Mouse (Mus musculus) heart, embryonic 16.5 days (tissue): ENCODE results near the gene Brd9. TPM values are rescaled to one million over a fixed set of nuclear protein-coding genes. Genes with fewer than 3 reads are reported as not detected.

Experiments
- ATAC-seq: fragments of 200-750 bp; cut with Nextera tagmentation; replicated peaks from 2 replicates; pipeline ENCODE4 v1.8.0; 2017; ENCODE audit warnings: moderate number of reproducible peaks; ENCODE audit not compliant: insufficient read depth, low FRiP score; ENCODE audit errors: extremely low read depth
- H3K27ac ChIP-seq: fragments of 300-500 bp; sonication (generic); 2 replicates; pipeline ENCODE4 v1.5.1; 2014; ENCODE audit warnings: mild to moderate bottlenecking, low read length, control low read depth, moderate library complexity
- H3K27me3 ChIP-seq: fragments of 300-500 bp; sonication (generic); 2 replicates; pipeline ENCODE4 v1.6.1; 2014; ENCODE audit warnings: low read length, mixed read lengths; ENCODE audit not compliant: control insufficient read depth, insufficient read depth
- H3K36me3 ChIP-seq: fragments of 300-500 bp; sonication (generic); 2 replicates; pipeline ENCODE4 v1.6.1; 2014; ENCODE audit not compliant: control insufficient read depth, insufficient read depth
- H3K4me1 ChIP-seq: fragments of 300-500 bp; sonication (generic); 2 replicates; pipeline ENCODE4 v1.6.1; 2014; ENCODE audit warnings: low read length, mixed read lengths; ENCODE audit not compliant: control insufficient read depth, insufficient read depth
- H3K4me2 ChIP-seq: fragments of 300-500 bp; sonication (generic); 2 replicates; pipeline ENCODE4 v1.6.1; 2014; ENCODE audit warnings: low read depth, mild to moderate bottlenecking, control low read depth, low read length
- H3K4me3 ChIP-seq: fragments of 300-500 bp; sonication (generic); 2 replicates; pipeline ENCODE4 v1.5.1; 2014; ENCODE audit warnings: mild to moderate bottlenecking, control low read depth, low read length
- H3K9ac ChIP-seq: fragments of 300-500 bp; sonication (generic); 2 replicates; pipeline ENCODE4 v1.6.1; 2014; ENCODE audit warnings: low read length, control low read depth
- H3K9me3 ChIP-seq: fragments of 300-500 bp; sonication (generic); replicated peaks from 2 replicates; pipeline ENCODE4 v1.6.1; 2016; ENCODE audit warnings: low read length; ENCODE audit not compliant: control insufficient read depth
- WGBS: fragments of 180-500 bp; shearing (Covaris S2); extraction: QIAGEN DNeasy Blood & Tissue Kit; methylation state at CpG from one replicate; pipeline ENCODE4 v1.1.7; 2014; 5-methylcytosine and 5-hydroxymethylcytosine counted together
- polyA plus RNA-seq: library from polyadenylated mRNA; unstranded; fragments of >200 nt; fragmentation: Nextera tagmentation; extraction: Ambion mirVana; gene quantifications from 2 replicates; pipeline ENCODE4 v1.2.1, GENCODE M21; 2015

Gene Brd9
- polyA plus RNA-seq, 1 experiment from 2014 or later, result 38.1 TPM

DNA sequence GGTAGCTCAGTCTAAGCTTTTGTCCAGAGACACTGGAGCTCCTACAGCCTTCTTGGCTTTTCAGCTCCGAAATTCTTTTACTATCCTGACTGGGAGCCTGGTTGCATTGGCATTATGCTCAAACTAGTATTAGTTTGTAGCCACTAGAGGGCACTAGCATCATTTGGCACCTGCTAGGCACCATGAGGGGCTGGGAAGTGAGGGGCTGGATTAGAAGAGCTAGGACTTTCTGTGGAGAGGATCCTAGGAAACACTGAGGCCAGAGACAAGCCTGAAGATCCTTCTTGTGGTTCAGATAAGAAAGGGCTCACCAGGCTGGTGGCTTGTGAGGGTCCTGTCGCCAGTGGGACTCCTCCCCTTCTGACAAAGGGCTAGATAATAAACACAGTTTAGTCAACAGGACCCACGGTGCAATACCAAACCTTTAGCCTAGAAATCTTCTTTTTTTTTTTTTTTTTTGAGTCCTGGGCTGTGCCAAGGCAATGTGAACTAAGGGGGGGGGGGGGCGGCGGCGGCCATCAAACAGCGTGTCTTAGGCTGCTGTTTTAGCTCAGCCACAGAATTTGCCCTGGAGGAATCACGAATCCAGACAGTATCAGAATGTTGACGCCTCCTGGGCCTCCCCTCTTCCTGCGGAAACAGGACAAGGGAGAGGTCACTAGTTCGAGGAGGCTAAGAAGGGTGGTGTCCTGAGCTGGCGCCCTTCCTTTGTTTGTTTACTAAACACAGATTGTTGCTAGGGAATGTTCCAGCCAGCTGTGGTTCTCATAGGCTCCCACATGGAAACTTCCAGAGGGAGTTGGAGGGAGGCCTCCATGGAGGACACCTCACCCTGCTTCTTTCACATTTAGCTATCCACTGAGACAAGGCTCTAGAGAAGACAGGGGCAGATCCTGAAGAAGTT, 33.2 kb downstream of the Brd9 start:
- peak overlapping the region; percentile 27; the same call in 1 of the 2 replicates for H3K4me3 ChIP-seq
- peak overlapping the region; percentile 87 for H3K27ac ChIP-seq
- no peaks in the 10 kb centered on the region for H3K27me3 ChIP-seq
- H3K9ac ChIP-seq, result peak overlapping the region; percentile 28; the same call in 1 of the 2 replicates
- H3K4me2 ChIP-seq, result peak overlapping the region; percentile 59
- peak; percentile 90 for ATAC-seq
- 8% methylated on average over 12 of the region's 12 CpGs for WGBS
- H3K9me3 ChIP-seq, result no peaks in the 10 kb centered on the region
- H3K4me1 ChIP-seq, result peaks cover 10% of the 10 kb centered on the region
- H3K36me3 ChIP-seq, result no peaks in the 10 kb centered on the region

DNA sequence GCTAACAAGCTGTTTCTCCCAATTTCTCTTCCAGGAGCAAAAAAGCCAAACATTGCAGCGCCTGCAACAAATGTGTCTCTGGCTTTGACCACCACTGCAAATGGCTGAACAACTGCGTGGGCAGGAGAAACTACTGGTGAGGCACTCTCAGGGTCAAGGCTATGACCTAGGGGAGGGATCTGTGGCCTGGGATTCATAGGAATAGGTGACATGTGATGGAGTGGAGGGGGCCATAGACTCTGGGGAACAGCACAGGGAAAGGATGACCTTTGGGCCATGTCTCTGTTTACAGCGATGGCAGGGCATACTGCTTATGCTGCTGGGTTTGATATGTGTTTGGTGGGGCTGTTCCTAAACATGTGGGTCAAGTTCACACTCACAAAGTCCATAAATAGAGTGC, 36.9 kb downstream of the Brd9 start:
- 86% methylated on average over 3 of the region's 3 CpGs for WGBS
- no peaks in the 10 kb centered on the region for H3K27me3 ChIP-seq
- H3K9ac ChIP-seq, result no peak overlapping the region
- H3K27ac ChIP-seq, result no peak overlapping the region
- H3K4me3 ChIP-seq, result no peak overlapping the region
- H3K4me1 ChIP-seq, result peaks cover 10% of the 10 kb centered on the region
- no peaks in the 10 kb centered on the region for H3K9me3 ChIP-seq
- H3K4me2 ChIP-seq, result no peak overlapping the region
- ATAC-seq, result no peak
- no peaks in the 10 kb centered on the region for H3K36me3 ChIP-seq

DNA sequence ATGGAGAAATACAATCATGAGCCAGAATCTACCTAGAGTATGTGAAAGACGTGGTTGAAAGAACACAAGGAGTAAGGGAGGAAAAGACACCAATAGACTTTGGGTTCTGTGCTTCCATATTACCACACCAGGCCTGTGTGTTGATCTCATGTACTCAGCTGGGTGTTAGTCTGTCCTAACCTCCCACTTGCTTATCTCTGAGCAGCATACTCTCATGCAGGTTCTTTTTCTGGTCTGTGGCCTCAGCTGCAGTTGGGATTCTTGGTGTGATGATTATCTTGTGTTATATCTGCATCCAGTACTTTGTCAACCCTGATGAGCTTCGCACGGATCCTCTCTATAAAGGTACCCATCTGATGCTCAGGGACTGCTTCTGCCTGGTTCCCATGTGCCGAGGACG, 39.3 kb downstream of the Brd9 start:
- H3K9me3 ChIP-seq, result no peaks in the 10 kb centered on the region
- WGBS, result 84% methylated on average over 5 of the region's 5 CpGs
- no peak overlapping the region for H3K4me2 ChIP-seq
- no peak for ATAC-seq
- H3K27ac ChIP-seq, result no peak overlapping the region
- H3K4me3 ChIP-seq, result no peak overlapping the region
- H3K9ac ChIP-seq, result no peak overlapping the region
- H3K27me3 ChIP-seq, result no peaks in the 10 kb centered on the region
- no peaks in the 10 kb centered on the region for H3K36me3 ChIP-seq
- H3K4me1 ChIP-seq, result no peaks in the 10 kb centered on the region

DNA sequence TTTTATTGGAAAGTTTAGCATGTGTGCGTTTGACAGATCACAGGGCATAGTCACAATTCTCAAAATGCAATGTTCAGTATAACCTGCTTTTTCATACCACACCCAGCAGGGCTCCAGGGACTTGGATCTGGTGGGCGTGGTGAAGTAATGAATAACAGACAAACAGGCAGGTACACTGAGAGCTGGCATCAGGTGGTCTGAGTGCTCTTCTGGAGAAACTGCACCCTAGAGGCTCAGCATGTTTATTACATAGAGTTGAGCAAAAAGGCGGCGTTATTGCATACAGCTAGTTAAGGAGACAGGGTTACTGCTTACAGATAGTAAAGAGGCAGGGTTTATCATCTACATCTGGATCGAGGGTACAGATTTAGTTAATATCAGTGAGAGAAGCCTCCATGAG, 52.7 kb downstream of the Brd9 start:
- Histone ChIP-seq H3K4me1 (peaks cover 4% of the 10 kb centered on the region; the same call in 1 of the 2 replicates), H3K27me3 (no peaks in the 10 kb centered on the region), H3K9me3 (no peaks in the 10 kb centered on the region), H3K27ac (no peak overlapping the region), H3K36me3 (no peaks in the 10 kb centered on the region), H3K4me3 (no peak overlapping the region), H3K4me2 (no peak overlapping the region), H3K9ac (no peak overlapping the region)
- 69% methylated on average over 5 of the region's 5 CpGs for WGBS
- no peak for ATAC-seq

DNA sequence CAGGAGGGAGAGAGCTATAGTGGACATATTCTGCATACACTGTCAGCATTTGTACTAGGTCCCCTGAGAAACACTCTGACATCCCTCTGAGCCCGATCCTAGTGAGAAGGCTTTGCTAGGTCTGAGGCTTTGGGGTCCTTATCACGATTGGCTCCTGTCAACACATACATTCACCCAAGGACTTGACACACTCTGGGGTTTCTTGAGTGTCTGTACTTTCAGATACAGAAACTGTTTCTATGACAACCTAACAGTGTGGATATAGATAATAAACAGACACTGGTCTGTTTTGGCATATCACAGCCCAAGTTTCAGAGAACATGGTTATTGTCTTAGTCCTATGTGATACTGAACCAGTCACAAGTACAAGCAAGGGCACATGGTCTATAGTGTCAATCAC, 53.1 kb downstream of the Brd9 start:
- Histone ChIP-seq H3K4me2 (no peak overlapping the region), H3K27ac (no peak overlapping the region), H3K4me1 (peaks cover 4% of the 10 kb centered on the region; the same call in 1 of the 2 replicates), H3K9me3 (no peaks in the 10 kb centered on the region), H3K9ac (no peak overlapping the region), H3K36me3 (no peaks in the 10 kb centered on the region), H3K4me3 (no peak overlapping the region), H3K27me3 (no peaks in the 10 kb centered on the region)
- 7% methylated on average over 2 of the region's 2 CpGs for WGBS
- ATAC-seq, result peak; percentile 37; the same call in 1 of the 2 replicates

DNA sequence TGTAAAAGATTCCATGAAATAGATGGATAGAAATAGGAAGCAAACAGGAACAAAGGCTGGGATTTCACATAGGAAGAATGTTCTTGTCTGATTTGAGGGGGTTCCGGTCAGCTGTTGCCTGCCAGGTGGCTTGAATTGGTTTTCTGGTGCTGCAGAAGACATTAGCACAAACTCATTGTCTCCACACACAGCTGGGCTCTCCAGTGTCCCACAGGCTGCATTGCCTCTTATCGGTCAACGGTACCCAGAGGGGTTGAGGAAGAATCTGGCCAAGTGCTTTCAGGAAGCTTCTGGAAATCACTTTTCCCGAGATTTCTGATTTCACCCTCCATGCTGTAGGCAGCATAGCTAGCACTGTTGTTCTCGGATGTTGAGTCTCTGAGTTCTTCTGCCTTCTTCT, 53.7 kb downstream of the Brd9 start:
- H3K4me2 ChIP-seq, result no peak overlapping the region
- H3K4me3 ChIP-seq, result no peak overlapping the region
- ATAC-seq, result 0 out of 2 replicates have a peak, but pooled peaks have one; percentile 32
- no peaks in the 10 kb centered on the region for H3K27me3 ChIP-seq
- H3K9me3 ChIP-seq, result no peaks in the 10 kb centered on the region
- 52% methylated on average over 5 of the region's 5 CpGs for WGBS
- H3K9ac ChIP-seq, result no peak overlapping the region
- H3K36me3 ChIP-seq, result no peaks in the 10 kb centered on the region
- peak overlapping the region; percentile 3; the same call in 1 of the 2 replicates for H3K27ac ChIP-seq
- H3K4me1 ChIP-seq, result peaks cover 4% of the 10 kb centered on the region; the same call in 1 of the 2 replicates

DNA sequence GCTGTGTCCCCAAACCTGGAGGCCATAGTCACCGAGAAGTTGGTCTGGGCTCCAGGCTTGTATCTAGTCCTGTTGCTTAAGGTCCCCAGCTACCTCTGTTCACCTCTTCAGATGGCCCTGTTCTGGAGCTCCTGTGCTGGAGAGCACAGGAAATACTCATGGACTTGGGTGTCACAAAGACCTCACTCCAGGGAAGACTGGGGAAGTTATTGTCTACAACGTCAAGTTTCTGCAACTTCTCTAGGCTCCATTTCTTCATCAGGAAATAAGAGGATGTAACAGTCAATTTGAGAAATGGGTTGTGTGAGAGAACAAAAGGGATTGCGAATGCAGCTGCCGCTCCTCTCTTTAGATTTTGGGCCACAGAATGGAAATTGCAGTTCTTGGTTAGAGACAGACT, 58.8 kb downstream of the Brd9 start:
- WGBS, result 76% methylated on average over 4 of the region's 4 CpGs
- Histone ChIP-seq H3K4me3 (no peak overlapping the region), H3K27me3 (no peaks in the 10 kb centered on the region), H3K36me3 (no peaks in the 10 kb centered on the region), H3K27ac (no peak overlapping the region), H3K9me3 (no peaks in the 10 kb centered on the region), H3K4me2 (no peak overlapping the region), H3K9ac (no peak overlapping the region), H3K4me1 (no peaks in the 10 kb centered on the region)
- no peak for ATAC-seq

DNA sequence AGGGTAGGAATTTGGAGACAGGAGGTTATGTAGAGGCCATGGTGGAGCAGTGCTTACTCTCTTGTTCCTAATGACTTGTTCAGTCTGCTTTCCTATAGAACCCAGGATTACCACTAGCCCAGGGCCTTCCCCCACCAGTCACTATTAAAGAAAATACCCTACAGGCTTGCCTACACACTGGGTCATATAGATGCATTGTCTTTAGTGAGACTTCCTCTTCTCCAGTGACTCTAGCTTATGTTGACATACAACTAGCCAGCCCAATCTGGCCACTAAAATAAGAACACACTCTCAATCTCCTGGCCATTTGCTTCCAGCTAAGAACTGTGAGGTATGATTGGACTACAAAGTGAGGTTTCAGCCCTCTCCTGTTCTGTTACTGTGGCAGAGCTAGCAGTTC, 62.9 kb downstream of the Brd9 start:
- H3K4me1 ChIP-seq, result no peaks in the 10 kb centered on the region
- no peak overlapping the region for H3K9ac ChIP-seq
- no peak overlapping the region for H3K4me2 ChIP-seq
- no peak overlapping the region for H3K4me3 ChIP-seq
- H3K9me3 ChIP-seq, result no peaks in the 10 kb centered on the region
- no peaks in the 10 kb centered on the region for H3K36me3 ChIP-seq
- no peak overlapping the region for H3K27ac ChIP-seq
- H3K27me3 ChIP-seq, result no peaks in the 10 kb centered on the region
- no peak for ATAC-seq

DNA sequence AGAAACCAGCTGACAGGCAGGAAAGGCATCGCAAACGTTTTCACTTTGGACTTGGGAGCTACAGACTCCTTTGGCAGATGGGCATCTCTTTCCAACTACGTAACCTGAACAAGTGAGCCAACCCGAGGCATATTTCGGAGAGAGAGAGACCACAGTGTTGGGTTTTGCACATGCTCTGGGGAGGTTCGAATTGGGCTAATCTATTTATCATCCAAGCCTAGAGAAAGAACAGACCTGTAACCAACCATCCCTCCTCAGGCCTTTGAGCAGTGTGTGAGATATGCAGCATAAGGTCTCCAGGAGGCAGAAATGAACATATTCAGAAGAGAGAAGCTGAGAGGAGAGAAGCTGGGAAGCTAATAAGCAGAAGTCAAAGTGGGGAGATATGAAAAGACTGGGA, 63.4 kb downstream of the Brd9 start:
- Histone ChIP-seq H3K4me2 (no peak overlapping the region), H3K36me3 (no peaks in the 10 kb centered on the region), H3K9me3 (no peaks in the 10 kb centered on the region), H3K27ac (no peak overlapping the region), H3K27me3 (no peaks in the 10 kb centered on the region), H3K9ac (no peak overlapping the region), H3K4me3 (no peak overlapping the region), H3K4me1 (no peaks in the 10 kb centered on the region)
- no peak for ATAC-seq
- 76% methylated on average over 6 of the region's 6 CpGs for WGBS
